Mouse (Mus musculus): ENCODE measurements around the gene Srpk2.
A peak's percentile ranks its signal among the peaks of the same experiment; 100 is the strongest.
"Not testable (repeated sequence)": the region's sequence is repeated elsewhere in the genome, so short reads cannot be mapped to it uniquely, and the experiment has no call there.

The Srpk2 gene

GRCm38 (mm10) chr5:23674829-23675498 lies 9.5 kb downstream of the Srpk2 start:
- peak; percentile 71 for DNase-seq (ENCODE audit: extremely low spot score, low spot score)

DNA sequence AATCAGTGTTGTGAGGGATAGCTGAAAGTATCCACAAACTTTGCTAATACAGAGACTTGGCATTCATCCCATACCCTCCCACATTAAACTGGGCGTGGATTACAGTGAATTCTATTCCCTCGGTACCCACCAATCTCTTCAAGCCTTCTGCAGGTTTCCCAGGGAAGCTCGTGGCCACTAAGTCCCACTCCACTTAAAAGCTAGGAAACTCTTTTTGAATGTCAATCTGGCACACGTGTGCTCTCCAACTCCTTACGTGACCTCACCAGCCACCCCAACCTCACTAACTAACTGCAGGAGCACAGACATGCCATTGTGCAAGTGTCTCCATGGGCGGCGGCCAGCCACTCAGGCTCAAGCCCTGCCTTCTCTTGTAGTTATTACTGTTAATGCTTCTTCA lies 12.3 kb downstream of the Srpk2 start:
- no peak for DNase-seq (ENCODE audit: extremely low spot score, low spot score)

DNA sequence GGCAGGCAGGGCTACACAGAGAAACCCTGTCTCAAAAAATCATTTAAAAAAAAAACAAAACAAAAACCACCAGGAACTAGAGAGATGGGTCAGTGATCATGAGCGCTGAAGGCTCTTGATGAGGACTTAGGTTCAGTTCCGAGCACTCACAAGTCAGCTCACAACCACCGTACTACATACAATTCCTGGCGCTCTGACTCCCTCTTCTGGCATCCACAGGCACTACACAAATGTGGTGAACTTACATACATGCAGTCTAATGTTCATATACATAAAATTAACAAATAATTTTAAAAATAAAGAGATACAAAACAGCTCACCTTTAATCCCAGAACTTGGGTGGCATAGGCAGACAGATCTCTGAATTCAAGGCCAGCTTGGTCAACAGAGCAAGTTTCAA lies 13.5 kb downstream of the Srpk2 start:
- no peak for DNase-seq (ENCODE audit: extremely low spot score, low spot score)

DNA sequence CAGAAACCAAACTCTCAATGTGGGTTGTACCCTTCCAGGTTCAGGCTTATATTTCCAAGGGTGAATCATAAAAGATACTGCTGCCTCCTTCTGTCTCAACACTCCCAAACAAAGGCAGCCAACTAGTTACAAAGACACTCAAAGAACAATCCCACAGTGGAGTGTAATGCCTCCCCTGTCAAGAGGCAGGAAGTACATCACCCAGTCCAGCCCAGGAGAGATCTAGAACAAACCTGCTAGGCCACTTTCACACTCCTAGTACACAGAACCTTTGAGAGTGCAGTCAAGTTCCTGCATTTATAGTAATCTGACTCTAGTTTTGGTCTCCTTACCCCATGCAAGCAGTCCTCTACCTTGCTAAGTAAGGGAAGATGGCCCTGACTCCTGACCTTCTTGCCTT lies 18.5 kb downstream of the Srpk2 start:
- no peak for DNase-seq (ENCODE audit: extremely low spot score, low spot score)

GRCm38 (mm10) chr5:23661191-23661590 lies 23.2 kb downstream of the Srpk2 start:
- no peak for DNase-seq (ENCODE audit: extremely low spot score, low spot score)

DNA sequence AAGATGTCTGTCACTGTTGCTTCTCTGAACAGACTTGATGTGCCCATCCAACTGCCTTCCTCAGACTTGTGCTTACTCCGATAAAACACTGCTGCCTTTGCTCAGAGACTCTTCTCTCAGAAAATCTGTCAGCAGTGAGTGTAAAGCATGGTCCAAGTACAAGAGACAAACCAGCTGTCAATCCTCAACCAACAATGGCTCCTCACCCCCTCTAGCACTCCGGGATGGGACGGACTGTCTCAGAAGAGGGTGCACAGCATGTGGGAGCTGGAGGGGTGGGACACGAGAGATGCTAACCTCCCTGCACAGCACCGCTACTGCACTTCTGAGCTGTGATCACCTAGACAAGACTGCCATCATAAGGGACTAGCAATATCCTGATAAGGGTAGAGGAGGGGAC lies 26.4 kb downstream of the Srpk2 start:
- no peak for DNase-seq (ENCODE audit: extremely low spot score, low spot score)

DNA sequence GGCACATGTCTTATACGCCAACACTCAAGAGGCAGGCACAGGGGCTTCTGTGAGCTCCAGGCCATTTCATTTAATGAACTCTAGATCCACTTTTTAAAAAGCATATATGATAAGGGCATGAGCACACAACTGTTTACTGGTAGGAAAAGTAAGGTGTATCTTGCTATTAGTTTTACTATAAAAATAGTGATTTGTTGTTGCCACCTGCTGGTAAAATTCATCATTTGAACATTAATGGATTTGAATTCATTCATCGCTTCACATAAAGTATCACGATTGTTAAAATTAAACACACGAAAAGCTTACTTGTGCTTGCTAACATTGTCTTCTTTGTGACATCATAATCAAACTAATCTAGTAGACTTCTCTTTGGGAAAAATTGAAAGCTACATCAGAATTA lies 27.8 kb downstream of the Srpk2 start:
- DNase-seq (ENCODE audit: extremely low spot score, low spot score): no peak

GRCm38 (mm10) chr5:23655030-23655429 lies 29.4 kb downstream of the Srpk2 start:
- no peak for DNase-seq (ENCODE audit: extremely low spot score, low spot score)

- DNase-seq (ENCODE audit: extremely low spot score, low spot score): no peak
These were observed 32.1 kb downstream of the Srpk2 start for GRCm38 (mm10) chr5:23652326-23652725.

DNA sequence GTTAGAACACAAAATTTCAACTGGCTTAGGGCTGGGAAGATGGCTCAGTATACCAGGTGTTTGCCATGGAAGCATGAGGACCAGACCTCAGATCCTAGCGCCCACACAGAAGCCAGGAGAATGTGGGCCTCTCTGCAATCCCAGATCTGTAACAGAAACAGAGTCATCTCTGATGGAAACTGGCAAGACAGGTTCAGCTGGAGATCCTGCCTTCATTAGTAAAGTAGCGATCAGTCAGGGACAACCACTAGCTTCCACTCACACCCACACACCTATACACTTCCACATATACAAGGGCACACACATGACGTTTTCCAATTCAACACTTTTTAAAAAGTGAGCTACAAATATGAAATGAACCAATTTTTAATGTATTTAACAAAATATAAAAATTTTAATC lies 32.6 kb downstream of the Srpk2 start:
- no peak for DNase-seq (ENCODE audit: extremely low spot score, low spot score)

- DNase-seq (ENCODE audit: extremely low spot score, low spot score): no peak
These were observed 33.9 kb downstream of the Srpk2 start for GRCm38 (mm10) chr5:23650504-23650903.

DNA sequence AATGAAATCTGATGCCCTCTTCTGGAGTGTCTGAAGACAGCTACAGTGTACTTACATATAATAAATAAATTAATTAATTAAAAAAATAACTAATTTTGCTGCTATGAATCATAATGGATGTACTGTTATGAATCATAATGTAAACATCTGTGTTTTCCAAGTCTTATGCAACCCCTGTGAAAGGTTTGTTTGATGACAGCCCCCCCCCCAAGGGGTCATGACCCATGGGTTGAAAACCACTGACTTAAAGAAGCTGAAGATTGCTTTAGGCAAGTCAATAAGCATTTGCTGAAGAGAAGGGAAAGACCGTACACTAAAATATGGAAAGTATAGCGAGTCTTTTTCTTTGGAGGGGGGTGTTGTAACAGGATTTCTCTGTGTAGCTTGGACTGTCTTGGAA lies 35.2 kb downstream of the Srpk2 start:
- no peak for DNase-seq (ENCODE audit: extremely low spot score, low spot score)

GRCm38 (mm10) chr5:23645671-23646070 lies 38.7 kb downstream of the Srpk2 start:
- DNase-seq (ENCODE audit: extremely low spot score, low spot score): no peak

- DNase-seq (ENCODE audit: extremely low spot score, low spot score): not testable (repeated sequence)
These were observed 45.2 kb downstream of the Srpk2 start for GRCm38 (mm10) chr5:23639193-23639592.

DNA sequence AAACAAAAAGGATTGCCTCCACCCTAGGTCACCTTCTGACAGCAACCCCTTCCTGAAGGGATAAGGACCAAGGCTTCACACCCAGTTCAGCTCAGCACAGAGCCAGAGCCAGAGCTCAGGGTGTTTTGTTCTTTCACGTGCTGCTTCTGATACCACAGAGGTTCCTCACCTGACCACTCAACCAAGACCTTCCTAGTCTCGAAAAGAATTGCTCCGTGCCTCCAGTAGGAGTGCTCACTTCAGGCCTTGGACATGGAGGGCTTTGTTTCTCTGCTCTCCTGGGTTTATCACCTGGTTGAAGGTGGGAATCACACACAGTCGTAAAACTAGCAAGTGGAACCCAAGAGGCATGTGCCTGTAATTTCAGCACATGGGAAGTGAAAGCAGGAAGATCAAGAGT lies 46.4 kb downstream of the Srpk2 start:
- no peak for DNase-seq (ENCODE audit: extremely low spot score, low spot score)

GRCm38 (mm10) chr5:23637337-23637736 lies 47.1 kb downstream of the Srpk2 start:
- DNase-seq (ENCODE audit: extremely low spot score, low spot score): no peak

- DNase-seq (ENCODE audit: extremely low spot score, low spot score): no peak
These were observed 52.9 kb downstream of the Srpk2 start for GRCm38 (mm10) chr5:23631490-23631889.

GRCm38 (mm10) chr5:23627221-23627620 lies 57.2 kb downstream of the Srpk2 start:
- no peak for DNase-seq (ENCODE audit: extremely low spot score, low spot score)

GRCm38 (mm10) chr5:23626173-23626572 lies 58.2 kb downstream of the Srpk2 start:
- DNase-seq (ENCODE audit: extremely low spot score, low spot score): no peak

- no peak for DNase-seq (ENCODE audit: extremely low spot score, low spot score)
These were observed 63.8 kb downstream of the Srpk2 start for GRCm38 (mm10) chr5:23620621-23621020.

- DNase-seq (ENCODE audit: extremely low spot score, low spot score): no peak
These were observed 65.8 kb downstream of the Srpk2 start for GRCm38 (mm10) chr5:23618656-23619055.

GRCm38 (mm10) chr5:23617104-23617415 lies 67.4 kb downstream of the Srpk2 start:
- DNase-seq (ENCODE audit: extremely low spot score, low spot score): no peak

DNA sequence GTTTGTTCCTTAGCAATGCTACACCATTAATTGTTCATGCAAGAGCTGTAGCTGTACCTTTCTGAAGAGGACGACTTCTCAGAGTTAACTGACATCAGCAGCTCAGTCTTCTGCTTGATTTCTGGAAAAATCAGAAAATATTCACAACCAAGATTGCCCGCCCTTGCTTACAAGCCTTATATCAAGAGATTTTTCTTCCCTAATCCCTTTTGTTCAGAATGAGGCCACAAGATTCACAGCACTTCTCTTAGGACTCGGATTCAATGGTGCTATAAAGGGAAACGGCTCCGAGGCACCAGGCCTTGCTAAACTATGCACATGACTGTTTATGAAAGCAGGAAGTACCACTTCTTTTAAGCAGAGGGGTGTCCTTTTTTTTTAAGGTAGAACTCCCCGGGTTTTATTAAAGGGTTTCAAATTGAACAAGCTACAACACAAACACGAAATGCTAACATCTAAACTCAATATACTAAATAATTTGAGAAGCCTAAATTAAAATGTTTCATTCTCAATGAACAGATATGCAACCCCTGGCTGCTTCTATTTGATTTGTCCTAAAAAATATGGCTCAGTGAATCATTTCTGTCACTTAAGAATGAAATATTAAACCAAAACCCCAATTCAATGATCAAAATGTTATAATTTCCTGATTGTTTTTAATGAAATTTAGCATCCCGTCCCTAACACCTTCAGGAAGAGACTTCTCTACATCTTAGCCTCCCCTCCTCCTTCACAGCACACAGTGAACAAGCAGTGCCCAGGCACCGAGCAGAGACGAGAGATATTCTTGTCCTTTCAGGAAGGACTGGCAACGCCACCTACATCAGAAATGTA lies 67.9 kb downstream of the Srpk2 start:
- DNase-seq (ENCODE audit: extremely low spot score, low spot score): peak; percentile 20

Measured in neural tube, embryonic 10.5 days (tissue).